Mouse (Mus musculus): ENCODE results near the gene Cmah.

The Cmah gene

DNA sequence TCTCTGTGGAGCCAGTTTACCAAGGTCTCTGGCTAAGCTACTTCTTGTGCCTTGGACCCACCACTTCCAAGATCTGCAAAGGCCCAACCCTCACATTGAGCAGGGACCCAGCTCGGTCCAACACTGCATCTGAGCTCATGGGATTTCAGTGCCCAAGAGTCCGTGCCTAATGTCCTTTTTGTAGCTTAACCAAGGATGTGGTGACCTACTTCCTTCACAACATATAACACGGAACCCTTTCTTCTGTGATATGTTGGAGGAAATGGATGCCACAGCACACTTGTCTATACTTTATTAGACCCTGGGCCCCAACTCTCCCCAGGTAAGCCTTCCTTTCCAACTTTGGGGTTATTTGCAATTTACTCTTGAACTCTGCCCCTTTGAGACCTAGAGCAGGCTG is 186.5 kb downstream of the Cmah start:
- ATAC-seq (ENCODE audit: low TSS enrichment) = no peak

- no peak for ATAC-seq (ENCODE audit: low TSS enrichment)
Measured at GRCm38 (mm10) chr13:24515101-24515675, 188.0 kb downstream of the Cmah start.

DNA sequence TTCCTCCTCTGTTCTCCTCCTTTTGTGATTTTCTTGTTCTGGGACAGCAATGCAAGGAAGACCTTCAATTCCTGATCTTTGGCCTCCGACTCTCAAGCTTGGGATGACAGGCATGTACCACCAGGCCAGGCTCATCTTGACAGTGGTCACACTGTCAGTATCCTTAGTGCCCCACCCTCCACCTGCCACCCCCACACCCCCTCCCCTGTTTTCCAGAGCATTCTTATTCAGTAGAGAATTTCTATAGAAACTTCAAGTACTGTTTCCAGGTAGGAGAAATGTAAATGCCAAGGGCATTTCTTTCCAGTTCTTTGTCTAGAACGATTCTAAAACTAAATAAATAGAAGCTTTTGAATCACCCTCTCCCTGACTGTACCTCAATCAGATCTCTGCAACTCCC is 190.6 kb downstream of the Cmah start:
- no peak for ATAC-seq (ENCODE audit: low TSS enrichment)

DNA sequence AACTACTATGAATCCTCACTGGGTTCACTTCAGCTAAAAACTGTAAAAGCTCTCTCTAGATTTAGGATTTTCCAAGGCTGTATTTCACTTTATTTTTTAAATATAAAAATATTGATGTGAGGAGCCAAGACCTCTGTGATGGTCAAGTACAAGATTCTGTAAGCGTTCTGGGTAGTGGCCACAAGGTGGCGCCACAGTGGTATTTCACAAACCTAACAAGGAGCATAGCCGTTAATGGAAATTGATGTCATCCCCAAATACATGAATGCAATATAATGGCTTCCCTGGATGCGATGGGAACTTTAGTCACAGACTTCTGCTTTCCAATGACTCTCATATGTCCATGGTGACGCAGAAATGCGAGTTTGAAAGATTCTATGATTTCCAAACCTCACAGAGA is 191.7 kb downstream of the Cmah start:
- ATAC-seq (ENCODE audit: low TSS enrichment) = no peak

GRCm38 (mm10) chr13:24519976-24520647 is 192.9 kb downstream of the Cmah start:
- no peak for ATAC-seq (ENCODE audit: low TSS enrichment)

DNA sequence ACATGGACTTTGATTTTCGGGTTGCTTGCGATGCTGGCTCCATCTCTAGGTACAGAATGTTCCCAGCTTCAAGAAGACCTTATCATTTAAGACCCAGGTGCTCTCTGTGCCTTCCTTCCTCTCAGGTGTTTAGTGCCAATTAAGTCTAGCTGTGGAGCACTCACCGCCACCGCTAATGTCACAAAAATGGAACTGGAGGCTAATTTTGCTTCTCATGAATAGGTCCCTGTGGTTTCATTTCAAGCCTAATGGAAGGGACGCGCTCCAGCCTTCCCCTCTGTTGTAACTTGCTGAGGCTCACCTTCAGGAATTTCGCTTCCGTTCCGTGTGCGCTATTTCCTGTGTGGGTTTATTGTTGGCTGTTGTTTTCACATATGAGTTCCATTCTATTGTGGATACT is 193.6 kb downstream of the Cmah start:
- no peak for ATAC-seq (ENCODE audit: low TSS enrichment)

DNA sequence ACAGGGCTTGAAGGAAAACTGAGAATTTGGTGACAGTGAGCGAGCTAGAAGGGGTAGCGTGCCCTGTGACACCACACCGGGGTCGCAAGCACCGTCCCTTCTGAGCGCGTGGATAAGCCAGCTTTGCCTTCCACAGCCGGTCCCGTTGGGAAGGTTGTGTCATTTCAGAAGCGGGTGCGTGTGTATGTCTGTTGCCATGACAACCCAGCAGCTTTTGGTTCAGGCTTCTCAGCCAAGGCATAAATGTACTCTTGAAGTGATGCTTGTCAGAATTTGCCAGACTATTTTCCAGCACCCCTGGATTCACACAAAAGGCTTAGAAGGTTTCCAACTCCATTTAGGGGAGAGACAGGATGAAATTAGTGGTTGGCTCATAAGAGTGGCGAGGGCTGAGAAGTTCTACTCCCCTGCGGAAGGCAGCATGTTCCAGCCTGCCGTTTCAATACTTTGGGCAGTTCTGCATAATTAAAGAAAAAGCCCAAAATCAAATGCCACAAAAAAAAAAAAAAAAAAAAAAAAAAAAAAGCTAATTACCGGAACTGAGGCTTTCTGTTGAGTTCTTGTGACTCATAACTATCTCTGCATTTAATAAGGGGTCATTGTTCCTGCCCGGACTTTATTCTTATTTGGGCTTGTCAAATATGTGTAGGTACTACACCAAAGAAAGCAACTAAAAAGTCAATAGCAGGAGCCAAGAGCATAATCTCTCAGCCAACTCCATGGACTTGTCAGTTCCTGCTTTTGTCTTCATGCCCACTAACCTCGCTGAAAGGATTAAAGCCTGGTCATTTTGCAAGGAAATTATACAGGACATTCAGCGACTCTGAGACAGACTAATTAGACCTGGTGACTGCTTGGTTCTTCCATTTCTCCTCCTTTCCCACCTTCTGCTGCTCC is 194.5 kb downstream of the Cmah start:
- peak; percentile 98 for ATAC-seq (ENCODE audit: low TSS enrichment)

DNA sequence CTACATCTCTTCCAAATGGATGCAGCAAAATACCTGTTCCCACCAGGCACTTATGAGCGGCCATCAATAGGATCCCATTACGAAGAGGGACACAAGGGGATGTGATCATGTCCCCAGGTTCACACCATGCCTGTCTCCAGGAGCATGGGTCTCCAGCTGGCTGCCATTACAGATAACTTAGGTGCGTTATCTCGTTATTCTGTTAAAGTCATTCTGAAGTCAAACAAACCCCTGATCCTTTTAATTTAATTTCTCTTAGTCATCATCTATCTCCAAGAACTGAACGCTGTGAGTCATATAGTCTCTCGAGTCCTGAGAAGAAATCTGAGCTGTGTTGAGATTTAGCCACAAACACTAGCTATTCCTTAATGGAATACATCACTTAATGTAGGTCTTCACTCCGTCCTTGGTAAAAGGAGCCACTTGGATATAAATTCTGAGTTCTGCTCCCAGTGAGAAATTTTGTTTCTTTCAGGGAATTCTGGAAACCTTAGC is 195.2 kb downstream of the Cmah start:
- no peak for ATAC-seq (ENCODE audit: low TSS enrichment)

- ATAC-seq (ENCODE audit: low TSS enrichment) = no peak
Measured at GRCm38 (mm10) chr13:24523587-24524221, 196.5 kb downstream of the Cmah start.

DNA sequence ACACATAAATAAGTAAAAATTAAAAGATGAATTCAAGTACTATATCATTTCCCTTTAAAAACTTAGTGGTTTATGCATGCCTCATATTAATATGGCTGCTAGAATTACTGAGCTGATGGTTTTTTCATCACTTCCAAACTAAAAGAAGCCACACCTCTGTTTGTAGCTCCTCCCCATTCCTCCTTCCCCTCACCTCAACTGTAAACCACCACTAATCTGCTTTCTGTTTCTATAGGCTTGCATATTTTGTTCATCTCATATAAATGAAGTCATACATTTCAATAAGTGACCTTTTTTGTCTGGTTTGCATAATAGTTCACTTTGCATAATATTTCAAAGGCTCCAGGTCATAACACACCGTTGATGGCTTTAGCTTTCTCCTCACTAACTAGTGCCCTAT is 197.3 kb downstream of the Cmah start:
- ATAC-seq (ENCODE audit: low TSS enrichment) = no peak

GRCm38 (mm10) chr13:24525551-24525950 is 198.3 kb downstream of the Cmah start:
- ATAC-seq (ENCODE audit: low TSS enrichment) = no peak

- ATAC-seq (ENCODE audit: low TSS enrichment) = no peak
Measured at GRCm38 (mm10) chr13:24526916-24527315, 199.7 kb downstream of the Cmah start.
